Mouse (Mus musculus): Measurements from ENCODE around the gene Ifit1bl2. TPM values are rescaled to one million over a fixed set of nuclear protein-coding genes. Genes with fewer than 3 reads are reported as not detected.

Ifit1bl2 gene
- polyA plus RNA-seq, 1 experiment, result 1.7 TPM

DNA sequence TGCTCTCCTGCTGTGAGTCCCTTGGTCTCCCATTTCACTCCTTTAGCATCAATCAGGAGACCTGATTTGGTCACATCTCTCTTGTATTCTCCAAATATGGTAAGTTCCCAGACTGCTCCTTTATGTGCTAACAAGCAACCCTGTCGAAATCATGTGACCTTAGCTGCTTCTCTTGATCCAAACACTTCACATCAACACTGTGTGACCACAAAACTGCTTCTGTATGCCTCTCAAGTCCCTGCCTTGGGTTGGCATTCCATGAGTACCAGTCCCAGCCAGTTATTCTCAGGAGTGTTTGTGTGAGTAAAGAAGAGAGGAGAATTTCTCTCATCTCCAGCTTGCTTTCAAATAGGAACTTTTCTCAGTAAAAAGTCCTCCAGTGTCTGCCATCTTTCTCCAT lies 63.4 kb downstream of the Ifit1bl2 start:
- Histone ChIP-seq H3K4me1 (ENCODE audit: control insufficient read depth, insufficient read depth, low read length) (no peaks in the 10 kb centered on the region), H3K4me3 (replicated peaks; ENCODE audit: control insufficient read depth, low read depth, low read length) (no peak overlapping the region), H3K27ac (ENCODE audit: control insufficient read depth, insufficient read depth, low read depth, low read length, poor library complexity) (no peak overlapping the region)
- 60% methylated on average over 1 of the region's 1 CpGs for WGBS
- no peak for TF ChIP-seq POLR2A (IDR thresholded peaks at IDR 0.05; ENCODE audit: borderline replicate concordance, control insufficient read depth, low read depth, low read length)
- TF ChIP-seq CTCF (IDR thresholded peaks at IDR 0.05; ENCODE audit: control insufficient read depth, insufficient read depth, low read length), result no peak

- TF ChIP-seq CTCF (IDR thresholded peaks at IDR 0.05; ENCODE audit: control insufficient read depth, insufficient read depth, low read length), result no peak
- TF ChIP-seq POLR2A (IDR thresholded peaks at IDR 0.05; ENCODE audit: borderline replicate concordance, control insufficient read depth, low read depth, low read length), result no peak
- WGBS, result 89% methylated on average over 5 of the region's 5 CpGs
- H3K27ac ChIP-seq (ENCODE audit: control insufficient read depth, insufficient read depth, low read depth, low read length, poor library complexity), result no peak overlapping the region
- no peaks in the 10 kb centered on the region; the same call in 1 of the 2 replicates for H3K4me1 ChIP-seq (ENCODE audit: control insufficient read depth, insufficient read depth, low read length)
- H3K4me3 ChIP-seq (replicated peaks; ENCODE audit: control insufficient read depth, low read depth, low read length), result no peak overlapping the region
Observed at GRCm38 (mm10) chr19:34573650-34574049, 66.9 kb downstream of the Ifit1bl2 start.

DNA sequence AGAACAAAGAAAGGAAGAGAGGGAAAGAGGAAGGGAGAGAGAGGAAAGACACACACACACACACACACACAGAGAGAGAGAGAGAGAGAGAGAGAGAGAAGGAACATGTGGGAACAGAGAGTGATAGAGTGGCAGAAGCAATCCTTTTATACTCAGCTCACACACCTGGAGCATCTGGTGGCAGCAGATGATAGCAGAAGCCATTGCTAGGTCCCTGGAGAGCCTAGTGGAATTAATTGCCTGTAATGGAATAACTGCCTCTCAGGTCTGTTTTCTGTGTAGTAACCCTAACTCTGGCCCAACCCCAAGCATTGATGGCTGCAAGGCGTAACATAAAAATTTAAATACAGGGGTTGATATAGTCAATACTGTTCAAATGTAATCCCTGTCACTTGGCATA lies 69.5 kb downstream of the Ifit1bl2 start:
- H3K4me1 ChIP-seq (ENCODE audit: control insufficient read depth, insufficient read depth, low read length), result no peaks in the 10 kb centered on the region; the same call in 1 of the 2 replicates
- no peak for TF ChIP-seq POLR2A (IDR thresholded peaks at IDR 0.05; ENCODE audit: borderline replicate concordance, control insufficient read depth, low read depth, low read length)
- no peak for TF ChIP-seq CTCF (IDR thresholded peaks at IDR 0.05; ENCODE audit: control insufficient read depth, insufficient read depth, low read length)
- no peak overlapping the region for H3K4me3 ChIP-seq (replicated peaks; ENCODE audit: control insufficient read depth, low read depth, low read length)
- 73% methylated on average over 1 of the region's 1 CpGs for WGBS
- H3K27ac ChIP-seq (ENCODE audit: control insufficient read depth, insufficient read depth, low read depth, low read length, poor library complexity), result no peak overlapping the region

DNA sequence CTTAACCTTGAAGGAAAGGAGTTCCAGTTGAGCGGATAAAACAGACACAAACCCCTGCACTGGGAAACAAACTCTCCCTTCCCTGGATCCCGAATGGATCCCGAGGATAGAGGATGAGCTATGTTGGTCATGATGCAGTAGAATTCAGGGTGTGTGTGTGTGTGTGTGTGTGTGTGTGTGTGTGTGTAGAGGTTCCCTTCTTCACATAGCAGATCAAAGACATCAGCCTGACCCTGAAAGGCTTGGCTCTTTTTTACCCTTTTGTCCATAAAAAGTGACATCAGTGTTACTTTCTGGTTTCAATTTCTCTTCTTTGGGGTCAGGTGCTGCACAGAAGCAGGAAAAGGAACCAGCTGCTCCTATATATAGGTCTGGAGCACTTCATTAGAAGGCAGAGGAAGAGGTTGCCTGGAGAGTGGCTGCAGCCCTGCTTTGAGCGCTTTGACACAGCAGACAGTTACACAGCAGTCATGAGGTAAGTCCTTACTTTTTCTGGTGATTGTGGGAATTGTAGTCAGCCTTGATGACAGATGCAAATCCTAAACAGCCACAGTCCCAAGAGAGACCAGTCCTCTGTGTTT lies 70.6 kb downstream of the Ifit1bl2 start:
- H3K27ac ChIP-seq (ENCODE audit: control insufficient read depth, insufficient read depth, low read depth, low read length, poor library complexity), result no peak overlapping the region
- H3K4me1 ChIP-seq (ENCODE audit: control insufficient read depth, insufficient read depth, low read length), result no peaks in the 10 kb centered on the region; the same call in 1 of the 2 replicates
- TF ChIP-seq CTCF (IDR thresholded peaks at IDR 0.05; ENCODE audit: control insufficient read depth, insufficient read depth, low read length) (no peak), POLR2A (IDR thresholded peaks at IDR 0.05; ENCODE audit: borderline replicate concordance, control insufficient read depth, low read depth, low read length) (no peak)
- 72% methylated on average over 4 of the region's 4 CpGs for WGBS
- no peak overlapping the region for H3K4me3 ChIP-seq (replicated peaks; ENCODE audit: control insufficient read depth, low read depth, low read length)

DNA sequence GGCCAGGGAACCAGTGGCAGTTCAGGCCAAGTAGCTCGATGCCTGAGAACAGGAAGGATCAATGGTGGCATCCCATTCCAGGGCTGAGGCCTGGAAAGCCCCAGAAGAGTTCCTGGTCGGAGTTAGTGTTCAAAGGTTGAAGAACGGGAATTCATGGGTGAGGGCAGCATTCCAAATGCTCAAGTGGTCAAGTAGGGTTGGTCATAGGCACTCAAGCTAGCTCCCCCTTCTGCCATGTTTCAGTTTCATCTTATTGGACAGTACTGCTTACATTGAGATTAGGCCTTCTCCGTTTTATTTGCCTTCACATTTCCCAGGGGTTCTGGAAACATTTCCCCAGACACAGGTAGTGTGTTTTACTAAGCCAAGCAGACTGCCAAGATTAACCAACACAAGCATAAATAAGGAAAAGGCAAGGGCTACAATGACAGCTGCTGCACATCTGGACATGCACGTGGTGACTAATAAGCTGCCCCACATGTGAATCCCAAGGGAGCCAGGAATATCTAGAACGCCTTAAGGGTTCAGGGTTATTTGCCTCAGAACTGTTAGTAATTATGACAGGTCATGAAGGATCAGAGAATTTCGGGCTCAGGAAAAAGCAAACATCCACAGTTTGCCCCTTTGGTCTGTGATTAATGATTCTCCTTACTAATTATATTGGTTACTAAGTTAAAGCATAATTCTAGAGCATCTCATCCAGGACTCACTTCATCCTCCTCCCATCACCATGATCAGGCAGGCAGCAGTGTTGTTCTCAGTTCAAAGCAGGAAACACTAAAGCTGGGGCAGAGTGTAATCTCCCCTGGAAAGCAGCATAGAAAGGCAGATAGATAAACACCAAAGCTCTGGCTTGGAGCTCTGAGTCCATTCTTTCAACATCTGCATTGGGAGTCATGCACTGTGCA lies 71.3 kb downstream of the Ifit1bl2 start:
- H3K4me3 ChIP-seq (replicated peaks; ENCODE audit: control insufficient read depth, low read depth, low read length), result no peak overlapping the region
- 80% methylated on average over 7 of the region's 7 CpGs for WGBS
- TF ChIP-seq POLR2A (IDR thresholded peaks at IDR 0.05; ENCODE audit: borderline replicate concordance, control insufficient read depth, low read depth, low read length) (no peak), CTCF (IDR thresholded peaks at IDR 0.05; ENCODE audit: control insufficient read depth, insufficient read depth, low read length) (no peak)
- no peaks in the 10 kb centered on the region; the same call in 1 of the 2 replicates for H3K4me1 ChIP-seq (ENCODE audit: control insufficient read depth, insufficient read depth, low read length)
- no peak overlapping the region for H3K27ac ChIP-seq (ENCODE audit: control insufficient read depth, insufficient read depth, low read depth, low read length, poor library complexity)

Other genes starting within 250 kb of the Ifit1bl2 start
- not detected in 2 replicates for gene Ch25h, start 165.6 kb downstream of the Ifit1bl2 start, polyA plus RNA-seq (2011; ENCODE audit: insufficient read depth, insufficient read length, low replicate concordance, missing spikeins)
- gene Lipa, start 113.3 kb downstream of the Ifit1bl2 start, polyA plus RNA-seq (2011; ENCODE audit: insufficient read depth, insufficient read length, low replicate concordance, missing spikeins), result 4.8 and 14.6 TPM in 2 replicates
- 3.7 and 3.8 TPM in 2 replicates for gene Ifit2, start 90.0 kb downstream of the Ifit1bl2 start, polyA plus RNA-seq (2011; ENCODE audit: insufficient read depth, insufficient read length, low replicate concordance, missing spikeins)
- 10.9 and 11.4 TPM in 2 replicates for gene Ifit3, start 57.2 kb downstream of the Ifit1bl2 start, polyA plus RNA-seq (2011; ENCODE audit: insufficient read depth, insufficient read length, low replicate concordance, missing spikeins)
- 0.47 and 0.77 TPM in 2 replicates for gene Ifit1bl1, start 38.8 kb downstream of the Ifit1bl2 start, polyA plus RNA-seq (2011; ENCODE audit: insufficient read depth, insufficient read length, low replicate concordance, missing spikeins)
- 2.3 and 4.4 TPM in 2 replicates for gene Ifit3b, start 32.8 kb downstream of the Ifit1bl2 start, polyA plus RNA-seq (2011; ENCODE audit: insufficient read depth, insufficient read length, low replicate concordance, missing spikeins)
- 10.6 and 11.2 TPM in 2 replicates for gene Ifit1, start 128 bp upstream of the Ifit1bl2 start, polyA plus RNA-seq (2011; ENCODE audit: insufficient read depth, insufficient read length, low replicate concordance, missing spikeins)
- gene Slc16a12, start 106.5 kb upstream of the Ifit1bl2 start, polyA plus RNA-seq (2011; ENCODE audit: insufficient read depth, insufficient read length, low replicate concordance, missing spikeins), result not detected in 2 replicates
- 1.8 and 2.1 TPM in 2 replicates for gene Pank1, start 238.7 kb upstream of the Ifit1bl2 start, polyA plus RNA-seq (2011; ENCODE audit: insufficient read depth, insufficient read length, low replicate concordance, missing spikeins)